Mouse (Mus musculus) central nervous system, embryonic 14 days (tissue): Measurements from ENCODE around the gene Lamtor3. TPM values are rescaled to one million over a fixed set of nuclear protein-coding genes. Genes with fewer than 3 reads are reported as not detected.

ENCODE experiments used
- polyA plus RNA-seq: library from polyadenylated mRNA; depleted of rRNA; stranded (reverse); fragments of >200 nt; gene quantifications from 2 replicates; pipeline ENCODE4 v1.2.3, GENCODE M21; 2012; rRNA removed

The Lamtor3 gene
- 88.1 and 100 TPM in 2 replicates for polyA plus RNA-seq

DNA sequence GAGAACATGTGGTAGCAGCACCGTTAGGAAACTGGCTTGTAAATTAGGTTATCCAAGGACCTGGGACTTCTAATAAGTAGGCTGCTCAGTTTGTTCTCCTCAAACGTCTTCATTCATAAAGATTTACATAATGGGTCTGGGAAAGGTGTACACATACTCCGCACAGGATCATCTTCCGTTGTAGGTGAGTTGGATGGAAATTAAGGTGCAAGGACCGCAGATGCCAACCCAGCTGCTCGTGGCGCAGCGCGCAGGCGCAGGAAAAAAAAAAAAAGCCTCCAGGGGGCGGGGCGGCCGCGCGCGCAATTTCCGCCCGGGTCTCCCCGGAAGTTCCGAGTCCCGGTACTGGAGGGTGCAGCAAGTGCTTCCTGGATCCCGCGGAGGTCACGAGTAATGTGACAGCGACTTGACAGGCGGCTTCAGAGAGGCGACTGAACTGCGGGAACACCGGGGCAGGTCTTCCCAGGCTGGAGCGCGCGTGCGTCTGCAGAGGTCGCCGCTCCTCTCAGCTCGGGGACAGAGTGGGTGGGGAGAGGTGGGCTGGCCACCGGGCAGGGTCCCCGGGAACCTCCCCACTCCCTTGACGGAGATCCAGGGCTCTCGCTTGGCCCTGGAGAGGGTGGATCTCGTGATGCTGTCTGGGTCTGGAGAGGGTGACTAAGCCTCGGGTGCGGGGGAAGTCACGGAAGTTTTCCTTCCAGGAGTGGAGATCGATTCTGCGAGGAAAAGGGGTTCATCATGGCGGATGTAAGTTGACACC lies at the start of gene Lamtor3:
Gene Lamtor3, plus strand, starts transcription at position 335 of the 760 bp plus-strand sequence.

Other genes with a start within 250 kb of the Lamtor3 start
- gene Gm21962, start 247.0 kb upstream of the Lamtor3 start, polyA plus RNA-seq = not detected in 2 replicates
- 985 and 1,299 TPM in 2 replicates for gene H2afz, start 54.0 kb upstream of the Lamtor3 start, polyA plus RNA-seq
- 7.1 and 7.7 TPM in 2 replicates for gene Dnajb14, start 50.8 kb upstream of the Lamtor3 start, polyA plus RNA-seq
- gene Dapp1, start 63.0 kb downstream of the Lamtor3 start, polyA plus RNA-seq = 2.9 TPM in 2 replicates
- 0.06 and 0.55 TPM in 2 replicates for gene 1110002E22Rik, start 146.5 kb downstream of the Lamtor3 start, polyA plus RNA-seq
- gene Gm5105, start 148.9 kb downstream of the Lamtor3 start, polyA plus RNA-seq = 0.05 and 0.09 TPM in 2 replicates
- gene Trmt10a, start 224.9 kb downstream of the Lamtor3 start, polyA plus RNA-seq = 9.1 and 9.3 TPM in 2 replicates
- 5.3 and 5.7 TPM in 2 replicates for gene Mttp, start 226.5 kb downstream of the Lamtor3 start, polyA plus RNA-seq